Mouse (Mus musculus) fat pad, adult 2 months (tissue): ENCODE data around the gene Tpsb2.

Source experiments
- DNase-seq: peaks from one replicate; pipeline ENCODE4 v3.0.0-alpha.2; 2011; ENCODE audit warnings: low read depth, low spot score; ENCODE audit errors: extremely low read depth

The Tpsb2 gene

DNA sequence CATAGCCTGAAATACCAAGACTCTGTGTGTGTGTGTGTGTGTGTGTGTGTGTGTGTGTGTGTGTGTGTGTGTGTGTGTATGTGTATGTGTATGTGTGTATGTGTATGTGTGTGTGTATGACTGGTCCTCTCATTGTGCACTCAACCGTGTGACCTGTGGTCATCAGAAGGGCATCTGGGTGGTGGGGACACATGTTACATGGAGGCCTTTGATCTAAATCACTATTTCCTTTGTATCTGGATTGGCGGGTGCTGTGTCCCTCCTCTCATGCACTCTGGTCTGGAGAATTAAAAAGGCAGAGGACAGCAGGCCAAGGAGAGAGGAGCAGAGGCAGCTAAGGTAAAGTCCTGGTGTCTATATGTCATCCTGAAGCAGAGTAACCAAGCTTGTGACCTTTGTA lies at the start of gene Tpsb2:
Gene Tpsb2 (plus strand): TSS at position 301 of the 400 bp plus-strand sequence.
- DNase-seq: no peak

- no peak for DNase-seq
Measured at GRCm38 (mm10) chr17:25318354-25318753, 47.8 kb upstream of the Tpsb2 start, which contains the start of gene Prss29. Prss29 (plus strand) TSS chr17:25318654.

- DNase-seq: no peak
Measured at GRCm38 (mm10) chr17:25320819-25321218, 45.3 kb upstream of the Tpsb2 start.

DNA sequence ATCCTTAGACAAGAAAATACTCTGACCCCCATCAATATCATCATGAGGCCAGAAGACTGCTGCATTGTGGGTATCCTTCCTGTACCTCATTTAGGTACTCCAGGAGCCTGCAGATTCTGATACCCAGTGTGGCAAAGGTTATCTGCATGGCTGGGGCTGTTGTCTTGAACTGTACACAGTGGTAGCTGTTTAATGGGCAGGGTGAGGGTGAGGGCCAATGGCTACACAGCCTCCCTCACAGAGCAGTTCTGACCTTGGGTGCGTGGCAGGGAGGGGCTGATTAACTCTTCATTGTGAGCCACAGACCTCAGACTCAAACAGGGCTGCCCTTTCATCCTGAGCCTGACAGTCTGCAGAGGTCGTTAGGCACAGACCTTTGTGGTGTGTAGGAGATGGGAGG lies 43.2 kb upstream of the Tpsb2 start:
- DNase-seq: no peak

DNA sequence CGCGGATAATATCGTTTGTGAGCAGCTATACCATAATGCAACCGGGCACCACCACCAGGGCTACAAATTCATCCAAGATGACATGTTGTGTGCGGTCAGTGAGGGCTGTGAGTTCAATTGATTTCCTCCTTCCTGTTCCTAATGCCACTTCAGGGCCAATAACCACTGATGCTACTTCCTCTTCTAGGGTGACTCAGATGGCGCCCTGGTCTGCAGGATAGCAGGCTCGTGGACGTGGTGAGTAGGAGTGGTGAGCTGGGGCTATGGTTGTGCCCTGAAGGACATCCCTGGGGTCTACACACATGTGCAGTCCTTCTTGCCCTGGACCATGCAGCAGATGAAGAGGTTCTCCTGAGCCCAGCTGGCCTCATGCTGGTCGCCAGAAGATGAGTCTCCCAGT lies 33.8 kb upstream of the Tpsb2 start:
- DNase-seq: no peak

- DNase-seq: no peak
Measured at GRCm38 (mm10) chr17:25333943-25334342, 32.2 kb upstream of the Tpsb2 start.

GRCm38 (mm10) chr17:25338218-25338617 lies 27.9 kb upstream of the Tpsb2 start:
- no peak for DNase-seq

- no peak for DNase-seq
Measured at GRCm38 (mm10) chr17:25340003-25340402, 26.1 kb upstream of the Tpsb2 start.

GRCm38 (mm10) chr17:25341490-25341889 lies 24.6 kb upstream of the Tpsb2 start:
- DNase-seq: no peak

DNA sequence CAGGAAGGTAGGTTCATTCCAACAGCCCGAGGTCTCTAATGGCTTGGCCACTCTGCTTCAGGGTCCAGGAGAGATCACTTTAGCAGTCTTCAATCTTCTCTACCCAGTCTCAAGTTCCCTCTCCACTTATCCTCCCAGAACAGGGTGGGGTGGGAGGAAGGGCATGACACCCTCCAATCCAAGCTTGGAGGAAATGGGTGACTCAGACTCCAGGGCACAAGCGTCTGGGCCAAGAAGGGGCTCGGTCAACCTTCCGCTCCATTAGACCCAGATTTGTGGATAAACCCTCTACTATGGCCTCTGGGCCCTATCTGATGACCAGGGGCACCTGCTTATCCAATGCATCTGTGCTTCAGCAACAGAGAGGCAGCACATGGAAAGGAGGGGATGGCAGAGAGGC lies 20.6 kb upstream of the Tpsb2 start, which contains the start of gene Tpsab1:
Gene Tpsab1 (minus strand): TSS at position 101 of the 400 bp plus-strand sequence.
- DNase-seq: no peak

- DNase-seq: no peak
Measured at GRCm38 (mm10) chr17:25361291-25361690, 4.8 kb upstream of the Tpsb2 start.

- DNase-seq: no peak
Measured at GRCm38 (mm10) chr17:25363726-25364125, 2.4 kb upstream of the Tpsb2 start.

DNA sequence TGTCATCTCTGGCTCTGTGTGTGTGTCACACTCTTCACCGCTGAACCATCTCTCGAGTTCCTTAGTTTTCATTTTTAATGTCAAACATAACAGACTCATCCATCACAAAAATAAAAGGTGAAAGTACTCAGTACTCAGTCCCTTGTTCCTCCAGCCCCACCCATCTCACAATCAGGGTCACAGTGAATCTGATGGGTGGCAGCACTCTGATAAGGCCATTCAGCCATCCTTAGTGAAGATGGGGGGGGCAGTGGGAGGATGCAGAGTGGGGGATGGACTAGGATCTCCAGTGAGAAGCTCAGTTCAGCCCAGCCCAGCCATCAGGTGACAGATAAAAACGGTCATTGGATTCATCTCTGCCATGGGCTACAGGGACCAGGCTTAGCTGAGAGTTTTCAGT lies 2.9 kb downstream of the Tpsb2 start, which contains the start of gene Tpsg1:
Gene Tpsg1 (plus strand): TSS at position 301 of the 400 bp plus-strand sequence.
- DNase-seq: no peak

GRCm38 (mm10) chr17:25372491-25372890 lies 6.4 kb downstream of the Tpsb2 start:
- no peak for DNase-seq

DNA sequence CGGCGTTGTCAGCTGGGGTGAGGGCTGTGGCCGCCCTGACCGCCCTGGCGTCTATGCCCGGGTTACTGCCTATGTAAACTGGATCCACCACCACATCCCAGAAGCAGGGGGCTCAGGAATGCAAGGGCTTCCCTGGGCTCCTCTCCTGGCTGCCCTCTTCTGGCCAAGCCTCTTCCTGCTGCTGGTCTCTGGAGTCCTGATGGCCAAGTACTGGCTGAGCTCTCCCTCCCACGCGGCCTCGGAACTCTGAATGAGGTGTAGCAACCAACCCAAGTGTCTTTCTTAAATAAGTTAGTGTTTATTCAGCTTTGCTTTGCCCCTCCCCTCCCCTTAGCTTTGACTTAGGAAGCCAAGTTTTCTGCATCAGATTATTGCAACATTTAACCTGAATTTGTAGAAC lies 7.9 kb downstream of the Tpsb2 start:
- DNase-seq: peak; percentile 25

DNA sequence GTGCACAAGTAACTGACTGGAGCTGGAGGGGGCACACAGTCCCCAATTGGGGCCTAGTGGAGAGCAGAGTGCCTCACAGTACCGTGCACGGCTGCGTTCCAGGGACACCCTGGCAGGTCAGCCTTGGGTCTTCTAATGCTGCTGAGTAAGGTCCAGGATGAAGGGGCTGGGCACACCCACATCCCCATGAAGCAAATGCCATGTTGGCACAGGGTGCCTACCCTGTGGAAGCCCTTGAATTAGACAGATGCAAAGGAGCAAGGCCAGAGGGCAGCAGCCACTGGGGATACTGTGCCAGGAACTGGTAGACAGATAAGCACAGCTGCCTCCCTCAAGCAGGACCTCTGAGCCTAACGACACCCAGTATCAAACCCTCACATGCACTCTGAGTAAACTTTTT lies 28.4 kb downstream of the Tpsb2 start:
- no peak for DNase-seq

DNA sequence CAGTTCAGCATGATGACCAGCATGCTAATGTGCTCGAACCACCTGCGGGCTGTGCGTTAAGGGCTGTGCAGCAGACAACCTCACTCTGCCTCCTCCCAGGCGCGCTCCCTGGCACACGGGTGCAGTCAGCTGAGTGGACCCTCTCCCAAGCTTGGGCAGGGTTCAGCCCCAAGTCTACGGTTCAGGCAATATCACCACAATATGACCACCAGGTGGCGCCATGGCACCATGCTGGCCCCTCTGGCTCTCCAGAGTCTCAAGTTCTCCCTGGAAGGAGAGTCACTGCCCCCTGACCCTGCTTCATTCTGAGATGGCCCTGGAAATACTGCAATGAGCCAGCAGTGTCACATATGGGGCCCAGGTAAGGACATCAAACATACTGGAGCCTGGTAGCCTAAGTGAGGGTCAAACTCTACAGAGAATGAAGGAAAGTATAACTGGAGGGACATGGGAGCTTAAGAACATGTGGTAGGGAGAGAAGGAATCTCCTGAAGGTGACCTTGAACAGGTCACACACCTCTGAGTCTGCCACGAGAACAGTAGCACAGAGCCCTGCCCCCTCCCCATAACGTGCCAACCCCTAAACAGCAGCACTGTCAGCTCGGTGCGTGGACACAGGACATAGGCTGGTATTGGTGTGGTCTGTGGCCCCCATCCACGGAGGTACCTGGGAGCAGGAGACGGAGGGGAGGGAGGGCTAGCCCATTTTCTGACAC lies 31.9 kb downstream of the Tpsb2 start:
- DNase-seq: no peak

DNA sequence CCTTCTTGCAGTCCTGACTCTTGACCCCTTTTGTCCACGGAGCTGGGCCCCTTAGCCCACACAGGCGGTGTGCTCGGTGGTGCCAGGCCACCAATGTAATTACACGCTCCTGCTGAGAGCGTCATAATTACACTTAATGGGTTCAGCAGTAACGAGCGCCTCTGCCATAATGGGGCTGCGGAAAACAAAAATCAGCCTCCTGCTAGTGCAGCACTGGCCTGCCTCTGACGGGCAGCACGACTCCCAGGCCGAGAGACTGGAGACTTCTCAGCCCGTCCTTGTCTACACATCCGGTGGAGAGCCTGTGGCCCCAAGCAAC lies 32.4 kb downstream of the Tpsb2 start:
- DNase-seq: no peak

GRCm38 (mm10) chr17:25400443-25400842 lies 34.3 kb downstream of the Tpsb2 start:
- no peak for DNase-seq

DNA sequence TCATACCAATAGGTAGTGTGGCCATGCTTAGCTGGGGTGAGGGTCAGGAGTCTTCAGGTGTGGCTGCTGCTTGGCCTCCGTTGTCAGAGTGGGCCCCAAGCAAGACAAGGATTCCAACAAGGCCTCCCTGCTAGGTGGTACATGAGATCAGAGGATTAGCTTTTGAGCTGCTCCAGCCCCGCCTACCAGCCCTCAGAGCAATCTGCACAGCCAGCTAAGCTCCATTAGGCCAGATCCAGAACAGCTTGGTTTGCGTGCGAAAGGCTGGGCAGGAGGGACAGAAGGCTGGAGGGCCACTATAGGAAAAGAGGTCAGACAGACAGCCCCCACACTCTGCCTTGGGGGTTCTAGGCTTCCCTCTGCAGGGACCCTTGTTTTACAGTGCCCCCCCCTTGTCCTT lies 35.4 kb downstream of the Tpsb2 start:
- DNase-seq: no peak

DNA sequence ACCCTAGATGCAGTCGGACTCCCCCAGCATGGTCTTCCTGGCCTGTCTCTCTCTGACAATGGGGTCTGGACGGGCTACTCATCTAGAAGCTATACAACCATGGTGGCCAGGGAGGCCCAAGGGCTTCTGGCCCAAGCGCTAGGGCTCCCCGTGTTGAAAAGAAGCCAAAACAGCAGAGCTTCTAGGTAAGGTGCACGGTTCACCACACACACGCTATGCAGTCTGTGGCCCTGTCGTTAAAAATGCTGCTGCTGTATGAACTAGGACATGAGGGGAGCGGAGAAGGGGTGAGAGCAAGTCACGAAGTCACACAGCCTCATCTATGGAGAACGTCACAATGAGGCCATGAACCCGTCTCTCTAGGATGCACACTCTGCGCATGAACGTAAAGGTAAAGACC lies 36.1 kb downstream of the Tpsb2 start:
- DNase-seq: no peak

DNA sequence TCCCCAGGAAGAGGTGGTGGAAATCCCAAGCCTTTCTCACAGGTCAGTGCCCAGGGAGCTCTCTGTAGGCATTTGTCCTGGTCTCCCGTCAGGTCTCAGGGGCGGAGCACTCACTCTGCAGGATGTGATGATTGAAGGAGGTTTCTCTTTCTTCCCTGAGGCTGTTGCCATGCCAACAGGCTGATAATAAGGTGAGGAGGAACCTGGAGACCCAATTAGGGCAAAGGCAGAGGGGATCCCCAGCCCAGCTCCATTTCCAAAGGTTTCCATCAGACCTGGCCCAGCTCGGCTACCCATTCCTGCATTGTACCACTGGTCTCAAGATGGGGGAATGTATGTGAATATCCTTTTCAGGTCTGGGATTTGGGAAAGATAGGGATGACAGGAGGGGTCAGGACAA lies 38.1 kb downstream of the Tpsb2 start:
- no peak for DNase-seq

- DNase-seq: no peak
Measured at GRCm38 (mm10) chr17:25405224-25405895, 39.3 kb downstream of the Tpsb2 start.
